Comparison of ENCODE assay signal across 13 mouse cellular contexts in the genomic region with DNA sequence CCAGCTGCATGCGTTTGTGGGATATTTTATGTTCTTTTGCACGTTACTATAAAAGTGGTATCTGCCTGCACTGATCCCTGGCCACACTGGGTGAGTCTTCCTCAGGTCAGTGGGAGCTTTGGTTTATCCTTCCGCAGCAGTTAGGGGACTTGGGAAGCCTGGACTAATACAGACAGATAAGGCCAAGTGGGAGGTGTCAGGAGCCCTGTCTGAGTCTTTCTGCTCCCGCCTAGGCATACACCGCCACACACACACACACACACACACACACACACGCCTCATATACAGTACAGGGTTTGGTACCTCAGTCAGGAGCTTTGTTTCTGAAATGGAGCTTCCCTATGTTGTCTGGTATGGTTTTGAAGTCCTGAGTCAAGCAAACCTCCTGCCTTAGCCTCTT. TPM values are rescaled to one million over a fixed set of nuclear protein-coding genes. Genes with fewer than 3 reads are reported as not detected.
A peak's percentile ranks its signal among the peaks of the same experiment; 100 is the strongest.
DNase-seq lines count a peak whose midpoint lies in the region; ATAC-seq and TF ChIP-seq lines count a peak whose summit lies in the region.
"Had no signal": no experiment of that assay in that cellular context is flagged by ENCODE, and none has a peak within 500 bp of the region (broad histone marks: within the 10 kb centered on the region; RNA-seq: fewer than 3 reads in every experiment).

No protein-coding gene starts in this region.

- H3K9ac ChIP-seq in heart, embryonic 12.5 days: no peak overlapping the region
- no peak overlapping the region for H3K9ac ChIP-seq in lung, embryonic 14.5 days
- H3K9ac ChIP-seq in lung, postnatal 0 days (replicated peaks; ENCODE audit: low read depth): no peak overlapping the region
- no peak overlapping the region for H3K9ac ChIP-seq in intestine, embryonic 15.5 days
- no peak overlapping the region for H3K9ac ChIP-seq in midbrain, postnatal 0 days (replicated peaks; ENCODE audit: low read length, poor library complexity, severe bottlenecking)
- H3K9ac ChIP-seq: limb, embryonic 13.5 days; midbrain, embryonic 12.5 days had no signal

- H3K4me3 ChIP-seq in heart, embryonic 12.5 days: no peak overlapping the region
- no peak overlapping the region for H3K4me3 ChIP-seq in lung, embryonic 14.5 days (ENCODE audit: low read depth, low read length)
- no peak overlapping the region for H3K4me3 ChIP-seq in lung, postnatal 0 days (ENCODE audit: low read depth, low read length)
- no peak overlapping the region for H3K4me3 ChIP-seq in intestine, embryonic 15.5 days (replicated peaks)
- no peak overlapping the region for H3K4me3 ChIP-seq in midbrain, postnatal 0 days (ENCODE audit: low read depth, low read length)
- H3K4me3 ChIP-seq: limb, embryonic 13.5 days; midbrain, embryonic 12.5 days had no signal

- H3K27me3 ChIP-seq in heart, embryonic 12.5 days (replicated peaks): no peaks in the 10 kb centered on the region
- no peaks in the 10 kb centered on the region for H3K27me3 ChIP-seq in lung, embryonic 14.5 days (ENCODE audit: insufficient read depth, low read length)
- no peaks in the 10 kb centered on the region for H3K27me3 ChIP-seq in lung, postnatal 0 days (replicated peaks; ENCODE audit: insufficient read depth, low read length)
- H3K27me3 ChIP-seq in intestine, embryonic 15.5 days (replicated peaks): no peaks in the 10 kb centered on the region
- H3K27me3 ChIP-seq in midbrain, postnatal 0 days (ENCODE audit: insufficient read depth, low read length): no peaks in the 10 kb centered on the region
- H3K27me3 ChIP-seq: limb, embryonic 13.5 days; midbrain, embryonic 12.5 days had no signal

- H3K4me1 ChIP-seq in heart, embryonic 12.5 days (replicated peaks): peaks cover 75% of the 10 kb centered on the region
- H3K4me1 ChIP-seq in lung, embryonic 14.5 days (ENCODE audit: insufficient read depth): peaks cover 42% of the 10 kb centered on the region
- H3K4me1 ChIP-seq in lung, postnatal 0 days (ENCODE audit: insufficient read depth, low read depth, low read length): peaks cover 31% of the 10 kb centered on the region; the same call in 1 of the 2 replicates
- peaks cover 30% of the 10 kb centered on the region for H3K4me1 ChIP-seq in intestine, embryonic 15.5 days (replicated peaks)
- peaks cover 7% of the 10 kb centered on the region; the same call in 1 of the 2 replicates for H3K4me1 ChIP-seq in midbrain, postnatal 0 days (ENCODE audit: insufficient read depth, low read length)

- no peak for TF ChIP-seq EP300 in lung, postnatal 0 days (IDR thresholded peaks at IDR 0.05)

- peak overlapping the region; percentile 48; the same call in 1 of the 2 replicates for H3K27ac ChIP-seq in heart, embryonic 12.5 days (ENCODE audit: poor library complexity, severe bottlenecking)
- peak overlapping the region; percentile 61 for H3K27ac ChIP-seq in lung, embryonic 14.5 days (ENCODE audit: low read depth)
- H3K27ac ChIP-seq in lung, postnatal 0 days (ENCODE audit: low read length): no peak overlapping the region
- 0 out of 2 replicates have a peak overlapping the region, but pooled peaks have one; percentile 7 for H3K27ac ChIP-seq in intestine, embryonic 15.5 days
- 0 out of 2 replicates have a peak overlapping the region, but pooled peaks have one; percentile 38 for H3K27ac ChIP-seq in midbrain, postnatal 0 days (ENCODE audit: low read depth, low read length)
- H3K27ac ChIP-seq: limb, embryonic 13.5 days; midbrain, embryonic 12.5 days had no signal

- TF ChIP-seq CTCF in lung, embryonic 14.5 days (IDR thresholded peaks at IDR 0.05; ENCODE audit: low read depth): no peak
- no peak for TF ChIP-seq CTCF in lung, postnatal 0 days (IDR thresholded peaks at IDR 0.05)
- no peak for TF ChIP-seq CTCF in midbrain, postnatal 0 days (IDR thresholded peaks at IDR 0.05)

- DNase-seq in heart, adult 9 months (ENCODE audit: low spot score in 2 of 2): no peak
- DNase-seq in lung, embryonic 14.5 days: no peak
- no peak for DNase-seq in lung, postnatal 0 days (ENCODE audit: low spot score)
- DNase-seq in midbrain, postnatal 0 days (ENCODE audit: low spot score): no peak
- DNase-seq in gastrocnemius, postnatal 25 days: no peak
- DNase-seq in gastrocnemius, postnatal 36 days: no peak
- DNase-seq: layer of hippocampus, postnatal 36 days; spleen, adult 18-20 months had no signal

- intact Hi-C loops in gastrocnemius, postnatal 36 days (cut with DNase I): no loop called here

- 32% methylated on average over 6 of the region's 6 CpGs for WGBS in heart, embryonic 12.5 days
- WGBS in lung, embryonic 14.5 days: 40% methylated on average over 6 of the region's 6 CpGs
- WGBS in lung, postnatal 0 days: 49% methylated on average over 6 of the region's 6 CpGs
- WGBS in intestine, embryonic 15.5 days: 43% methylated on average over 6 of the region's 6 CpGs
- 78% methylated on average over 6 of the region's 6 CpGs for WGBS in midbrain, postnatal 0 days

- H3K9me3 ChIP-seq in heart, embryonic 12.5 days (replicated peaks): no peaks in the 10 kb centered on the region
- H3K9me3 ChIP-seq in lung, embryonic 14.5 days (ENCODE audit: low read depth, low read length): no peaks in the 10 kb centered on the region
- H3K9me3 ChIP-seq in lung, postnatal 0 days (ENCODE audit: low read length): no peaks in the 10 kb centered on the region
- H3K9me3 ChIP-seq in intestine, embryonic 15.5 days: no peaks in the 10 kb centered on the region
- H3K9me3 ChIP-seq in midbrain, postnatal 0 days (ENCODE audit: low read length): no peaks in the 10 kb centered on the region
- H3K9me3 ChIP-seq: limb, embryonic 13.5 days; midbrain, embryonic 12.5 days had no signal

- no peak; the same call in 1 of the 2 replicates for ATAC-seq in heart, embryonic 12.5 days (ENCODE audit: insufficient number of reproducible peaks, low FRiP score)
- ATAC-seq in lung, embryonic 14.5 days (ENCODE audit: insufficient read depth): no peak
- ATAC-seq in lung, postnatal 0 days: no peak
- peak; percentile 14; the same call in 1 of the 2 replicates for ATAC-seq in intestine, embryonic 15.5 days
- ATAC-seq in midbrain, postnatal 0 days (ENCODE audit: low FRiP score): no peak

- H3K36me3 ChIP-seq in heart, embryonic 12.5 days: no peaks in the 10 kb centered on the region
- H3K36me3 ChIP-seq in lung, embryonic 14.5 days (ENCODE audit: insufficient read depth): no peaks in the 10 kb centered on the region
- no peaks in the 10 kb centered on the region for H3K36me3 ChIP-seq in lung, postnatal 0 days (ENCODE audit: insufficient read depth, low read length)
- H3K36me3 ChIP-seq in intestine, embryonic 15.5 days: no peaks in the 10 kb centered on the region
- H3K36me3 ChIP-seq in midbrain, postnatal 0 days (ENCODE audit: insufficient read depth, low read length): no peaks in the 10 kb centered on the region
- H3K36me3 ChIP-seq: limb, embryonic 13.5 days; midbrain, embryonic 12.5 days had no signal

- no peak overlapping the region for H3K4me2 ChIP-seq in heart, embryonic 12.5 days
- H3K4me2 ChIP-seq in lung, embryonic 14.5 days: no peak overlapping the region
- no peak overlapping the region for H3K4me2 ChIP-seq in lung, postnatal 0 days (replicated peaks; ENCODE audit: low read depth, low read length)
- no peak overlapping the region for H3K4me2 ChIP-seq in intestine, embryonic 15.5 days (replicated peaks)
- H3K4me2 ChIP-seq in midbrain, postnatal 0 days (ENCODE audit: low read depth, low read length, poor library complexity, severe bottlenecking): no peak overlapping the region
- H3K4me2 ChIP-seq: limb, embryonic 13.5 days; midbrain, embryonic 12.5 days had no signal

RNA-seq across cellular contexts. Expression of gene Slc45a1, which starts 59.9 kb away (rescaled TPM):
- polyA plus RNA-seq in heart, embryonic 12.5 days (2016; fragmentation: Nextera tagmentation; extraction: Ambion mirVana): not detected in 2 replicates
- not detected in 2 replicates for polyA plus RNA-seq in lung, embryonic 14.5 days (2014; fragmentation: Nextera tagmentation; extraction: Ambion mirVana)
- polyA plus RNA-seq in lung, postnatal 0 days (2015; fragmentation: Nextera tagmentation; extraction: Ambion mirVana): 0.04 TPM in 1 of 2 replicates, not detected in the other
- polyA plus RNA-seq in intestine, embryonic 15.5 days (2015; fragmentation: Nextera tagmentation; extraction: Ambion mirVana): 0.80 and 1.2 TPM in 2 replicates
- total RNA-seq in midbrain, postnatal 0 days (2014; rRNA removed): 49.1 and 51.1 TPM in 2 replicates
- polyA plus RNA-seq in midbrain, postnatal 0 days (2015; fragmentation: Nextera tagmentation; extraction: Ambion mirVana): 54.8 and 58.4 TPM in 2 replicates
- total RNA-seq in gastrocnemius, postnatal 25 days (2021): not detected
- not detected for total RNA-seq in gastrocnemius, postnatal 36 days (2021)
- total RNA-seq: gastrocnemius, postnatal 4 days had no signal

Comparison
In these comparisons a context has a peak if more than half of its experiments do, and no peak if none do; other contexts are left out.
1. RNA of gene Slc45a1, which starts 59.9 kb away (polyA plus RNA-seq): 54.8 to 58.4 TPM in midbrain, postnatal 0 days; 0.80 to 1.2 TPM in intestine, embryonic 15.5 days, 0.04 TPM in lung, postnatal 0 days, not detected in lung, embryonic 14.5 days and not detected in heart, embryonic 12.5 days; every median in the first group is over 10 times any median in the second.